Mouse (Mus musculus) intestine, embryonic 15.5 days (tissue): ENCODE data around the gene Cntnap2. TPM values are rescaled to one million over a fixed set of nuclear protein-coding genes. Genes with fewer than 3 reads are reported as not detected.

Experiments
- ATAC-seq: fragments of 200-750 bp; cut with Nextera tagmentation; 2 replicates; pipeline ENCODE4 v1.8.0; 2017; ENCODE audit warnings: moderate TSS enrichment, moderate library complexity
- H3K27ac ChIP-seq: fragments of 300-500 bp; sonication (generic); 2 replicates; pipeline ENCODE4 v1.5.1; 2015; ENCODE audit warnings: mild to moderate bottlenecking, inconsistent platforms
- H3K27me3 ChIP-seq: fragments of 300-500 bp; sonication (generic); replicated peaks from 2 replicates; pipeline ENCODE4 v1.6.1; 2015; ENCODE audit warnings: inconsistent platforms
- H3K36me3 ChIP-seq: fragments of 300-500 bp; sonication (generic); 2 replicates; pipeline ENCODE4 v1.6.1; 2015; ENCODE audit warnings: inconsistent platforms
- H3K4me1 ChIP-seq: fragments of 300-500 bp; sonication (generic); replicated peaks from 2 replicates; pipeline ENCODE4 v1.6.1; 2015; ENCODE audit warnings: inconsistent platforms
- H3K4me2 ChIP-seq: fragments of 300-500 bp; sonication (generic); replicated peaks from 2 replicates; pipeline ENCODE4 v1.6.1; 2015; ENCODE audit warnings: mild to moderate bottlenecking, inconsistent platforms
- H3K4me3 ChIP-seq: fragments of 300-500 bp; sonication (generic); replicated peaks from 2 replicates; pipeline ENCODE4 v1.5.1; 2015; ENCODE audit warnings: inconsistent platforms
- H3K9ac ChIP-seq: fragments of 300-500 bp; sonication (generic); 2 replicates; pipeline ENCODE4 v1.6.1; 2015; ENCODE audit warnings: inconsistent platforms
- H3K9me3 ChIP-seq: fragments of 300-500 bp; sonication (generic); 2 replicates; pipeline ENCODE4 v1.6.1; 2016; ENCODE audit warnings: inconsistent platforms
- WGBS: fragments of 180-500 bp; shearing (Covaris S2); methylation state at CpG from one replicate; pipeline ENCODE4 v1.1.7; 2015; 5-methylcytosine and 5-hydroxymethylcytosine counted together
- polyA plus RNA-seq: library from polyadenylated mRNA; unstranded; fragments of >200 nt; fragmentation: Nextera tagmentation; extraction: Ambion mirVana; gene quantifications from 2 replicates; pipeline ENCODE4 v1.2.1, GENCODE M21; 2015

Gene Cntnap2
- polyA plus RNA-seq, 1 experiment from 2014 or later: 1.3 TPM

- 6% methylated on average over 1 of the region's 1 CpGs for WGBS
- no peak overlapping the region for H3K9ac ChIP-seq
- no peaks in the 10 kb centered on the region for H3K36me3 ChIP-seq
Observed at GRCm38 (mm10) chr6:45366442-45366841, 307.3 kb downstream of the Cntnap2 start.

GRCm38 (mm10) chr6:45381126-45381525 lies 322.0 kb downstream of the Cntnap2 start:
- no peak overlapping the region for H3K27ac ChIP-seq
- H3K9ac ChIP-seq: no peak overlapping the region
- H3K27me3 ChIP-seq: no peaks in the 10 kb centered on the region
- 71% methylated on average over 7 of the region's 7 CpGs for WGBS
- no peak overlapping the region for H3K4me3 ChIP-seq
- ATAC-seq: no peak
- H3K9me3 ChIP-seq: no peaks in the 10 kb centered on the region
- no peak overlapping the region for H3K4me2 ChIP-seq
- H3K36me3 ChIP-seq: no peaks in the 10 kb centered on the region
- no peaks in the 10 kb centered on the region for H3K4me1 ChIP-seq

More at GRCm38 (mm10) chr6:45366442-45366841, 307.3 kb downstream of the Cntnap2 start:
- Histone ChIP-seq H3K4me2 (no peak overlapping the region), H3K9me3 (no peaks in the 10 kb centered on the region), H3K27ac (no peak overlapping the region), H3K4me1 (no peaks in the 10 kb centered on the region), H3K4me3 (no peak overlapping the region), H3K27me3 (no peaks in the 10 kb centered on the region)
- ATAC-seq: no peak

GRCm38 (mm10) chr6:45389034-45389433 lies 329.9 kb downstream of the Cntnap2 start:
- 33% methylated on average over 1 of the region's 1 CpGs for WGBS
- Histone ChIP-seq H3K9me3 (no peaks in the 10 kb centered on the region), H3K4me2 (no peak overlapping the region), H3K27me3 (no peaks in the 10 kb centered on the region), H3K36me3 (no peaks in the 10 kb centered on the region), H3K4me3 (no peak overlapping the region), H3K4me1 (no peaks in the 10 kb centered on the region), H3K27ac (no peak overlapping the region), H3K9ac (no peak overlapping the region)
- ATAC-seq: no peak

- no peaks in the 10 kb centered on the region for H3K9me3 ChIP-seq
Observed at GRCm38 (mm10) chr6:45413629-45414028, 354.5 kb downstream of the Cntnap2 start.

GRCm38 (mm10) chr6:45455424-45455823 lies 396.3 kb downstream of the Cntnap2 start:
- Histone ChIP-seq H3K36me3 (no peaks in the 10 kb centered on the region), H3K27me3 (no peaks in the 10 kb centered on the region), H3K4me1 (no peaks in the 10 kb centered on the region), H3K27ac (no peak overlapping the region), H3K9ac (no peak overlapping the region), H3K4me3 (no peak overlapping the region), H3K4me2 (no peak overlapping the region), H3K9me3 (no peaks in the 10 kb centered on the region)
- ATAC-seq: no peak
- 82% methylated on average over 1 of the region's 1 CpGs for WGBS

More at GRCm38 (mm10) chr6:45413629-45414028, 354.5 kb downstream of the Cntnap2 start:
- Histone ChIP-seq H3K36me3 (no peaks in the 10 kb centered on the region), H3K4me1 (no peaks in the 10 kb centered on the region), H3K4me2 (no peak overlapping the region), H3K4me3 (no peak overlapping the region), H3K27me3 (no peaks in the 10 kb centered on the region), H3K9ac (no peak overlapping the region), H3K27ac (no peak overlapping the region)
- ATAC-seq: no peak
- 81% methylated on average over 2 of the region's 2 CpGs for WGBS

GRCm38 (mm10) chr6:45518221-45518620 lies 459.1 kb downstream of the Cntnap2 start:
- WGBS: 61% methylated on average over 3 of the region's 3 CpGs
- peak; percentile 72 for ATAC-seq
- no peaks in the 10 kb centered on the region for H3K36me3 ChIP-seq
- no peak overlapping the region for H3K9ac ChIP-seq
- H3K4me2 ChIP-seq: no peak overlapping the region
- H3K4me1 ChIP-seq: no peaks in the 10 kb centered on the region
- H3K27me3 ChIP-seq: no peaks in the 10 kb centered on the region
- H3K9me3 ChIP-seq: no peaks in the 10 kb centered on the region
- H3K4me3 ChIP-seq: no peak overlapping the region
- no peak overlapping the region for H3K27ac ChIP-seq

- no peak for ATAC-seq
- Histone ChIP-seq H3K36me3 (no peaks in the 10 kb centered on the region), H3K4me2 (no peak overlapping the region), H3K27me3 (no peaks in the 10 kb centered on the region), H3K4me1 (no peaks in the 10 kb centered on the region), H3K9ac (no peak overlapping the region), H3K4me3 (no peak overlapping the region), H3K9me3 (no peaks in the 10 kb centered on the region), H3K27ac (no peak overlapping the region)
- 45% methylated on average over 2 of the region's 2 CpGs for WGBS
Observed at GRCm38 (mm10) chr6:45536999-45537398, 477.8 kb downstream of the Cntnap2 start.

- ATAC-seq: no peak
- Histone ChIP-seq H3K4me1 (no peaks in the 10 kb centered on the region), H3K36me3 (no peaks in the 10 kb centered on the region), H3K4me3 (no peak overlapping the region), H3K27me3 (no peaks in the 10 kb centered on the region), H3K27ac (no peak overlapping the region), H3K9ac (no peak overlapping the region), H3K9me3 (no peaks in the 10 kb centered on the region), H3K4me2 (no peak overlapping the region)
- 41% methylated on average over 7 of the region's 7 CpGs for WGBS
Observed at GRCm38 (mm10) chr6:45544319-45544875, 485.2 kb downstream of the Cntnap2 start.

- 83% methylated on average over 1 of the region's 1 CpGs for WGBS
- Histone ChIP-seq H3K27me3 (no peaks in the 10 kb centered on the region), H3K36me3 (no peaks in the 10 kb centered on the region), H3K4me2 (no peak overlapping the region), H3K9ac (no peak overlapping the region), H3K4me3 (no peak overlapping the region), H3K4me1 (no peaks in the 10 kb centered on the region), H3K27ac (no peak overlapping the region), H3K9me3 (no peaks in the 10 kb centered on the region)
- ATAC-seq: no peak
Observed at GRCm38 (mm10) chr6:45559724-45560123, 500.6 kb downstream of the Cntnap2 start.

- Histone ChIP-seq H3K4me2 (no peak overlapping the region), H3K4me1 (no peaks in the 10 kb centered on the region), H3K36me3 (no peaks in the 10 kb centered on the region), H3K27ac (no peak overlapping the region), H3K27me3 (no peaks in the 10 kb centered on the region), H3K9me3 (no peaks in the 10 kb centered on the region), H3K4me3 (no peak overlapping the region), H3K9ac (no peak overlapping the region)
- 69% methylated on average over 6 of the region's 6 CpGs for WGBS
- no peak for ATAC-seq
Observed at GRCm38 (mm10) chr6:45584467-45585094, 525.4 kb downstream of the Cntnap2 start.

GRCm38 (mm10) chr6:45589084-45589483 lies 529.9 kb downstream of the Cntnap2 start:
- Histone ChIP-seq H3K4me1 (no peaks in the 10 kb centered on the region), H3K9ac (no peak overlapping the region), H3K27me3 (no peaks in the 10 kb centered on the region), H3K27ac (no peak overlapping the region), H3K9me3 (no peaks in the 10 kb centered on the region), H3K36me3 (no peaks in the 10 kb centered on the region), H3K4me3 (no peak overlapping the region), H3K4me2 (no peak overlapping the region)
- ATAC-seq: no peak

GRCm38 (mm10) chr6:45647017-45647416 lies 587.9 kb downstream of the Cntnap2 start:
- no peaks in the 10 kb centered on the region for H3K4me1 ChIP-seq
- H3K36me3 ChIP-seq: no peaks in the 10 kb centered on the region
- no peaks in the 10 kb centered on the region for H3K9me3 ChIP-seq
- ATAC-seq: no peak
- H3K4me3 ChIP-seq: no peak overlapping the region
- no peaks in the 10 kb centered on the region for H3K27me3 ChIP-seq
- H3K9ac ChIP-seq: no peak overlapping the region
- no peak overlapping the region for H3K4me2 ChIP-seq
- no peak overlapping the region for H3K27ac ChIP-seq

GRCm38 (mm10) chr6:45648419-45648818 lies 589.3 kb downstream of the Cntnap2 start:
- ATAC-seq: no peak
- Histone ChIP-seq H3K4me3 (no peak overlapping the region), H3K27me3 (no peaks in the 10 kb centered on the region), H3K4me2 (no peak overlapping the region), H3K9ac (no peak overlapping the region), H3K27ac (no peak overlapping the region), H3K36me3 (no peaks in the 10 kb centered on the region), H3K9me3 (no peaks in the 10 kb centered on the region), H3K4me1 (no peaks in the 10 kb centered on the region)
- WGBS: 80% methylated on average over 2 of the region's 2 CpGs
